Mouse (Mus musculus): ENCODE results near the gene Zfp454. TPM values are rescaled to one million over a fixed set of nuclear protein-coding genes. Genes with fewer than 3 reads are reported as not detected.

Gene Zfp454
- not detected in 2 replicates for polyA plus RNA-seq (2012; ENCODE audit: insufficient read depth, insufficient read length, missing spikeins)

DNA sequence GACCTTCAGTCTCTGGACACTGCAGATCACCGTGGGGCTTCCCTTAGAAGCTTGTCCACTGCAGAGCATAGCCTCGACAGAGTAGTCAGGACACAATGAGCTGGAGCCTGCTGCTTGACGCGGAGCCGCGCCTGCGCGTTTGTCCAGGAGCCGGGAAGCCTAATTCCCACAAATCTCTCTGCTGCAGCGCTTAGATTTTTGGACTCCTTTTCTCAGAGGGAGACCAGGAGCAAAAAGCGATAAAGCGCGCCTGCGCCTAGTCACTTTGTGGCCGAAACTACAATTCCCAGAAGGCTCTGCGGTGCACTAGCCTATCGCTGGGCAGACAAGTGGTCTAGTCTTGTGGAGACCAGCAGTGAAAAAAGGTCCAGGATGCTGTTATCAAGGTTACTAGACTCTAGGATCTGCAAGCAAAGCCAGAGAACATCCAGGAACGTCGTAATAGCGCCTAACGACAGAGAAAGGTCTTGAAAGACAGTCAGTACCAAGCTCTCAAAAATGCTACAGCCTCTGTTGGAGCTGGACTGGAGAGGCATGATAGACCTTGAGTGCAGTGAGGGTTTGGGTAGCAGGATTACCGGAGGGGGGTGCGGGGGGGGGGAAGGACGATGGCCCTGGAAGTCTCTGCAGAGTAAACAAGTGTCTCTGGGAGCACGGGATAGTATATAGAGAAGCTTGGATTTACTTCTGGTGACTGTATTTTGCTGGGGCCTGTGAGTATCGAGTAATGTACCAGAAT, at the start of gene Zfp454:
Zfp454 (minus strand) TSS at position 262 of the 739 bp plus-strand sequence.
- Histone ChIP-seq H3K27ac (ENCODE audit: insufficient read depth, low read depth, low read length) (no peak within 1 kb of the TSS), H3K4me3 (ENCODE audit: insufficient read depth, low read length) (peak within 1 kb of the TSS; percentile 51), H3K4me1 (ENCODE audit: control insufficient read depth, insufficient read depth, low read length) (no peaks in the 10 kb centered on the region)
- TF ChIP-seq POLR2A (IDR thresholded peaks at IDR 0.05; ENCODE audit: borderline replicate concordance, low read depth, low read length): no peak
- no peak for TF ChIP-seq CTCF (IDR thresholded peaks at IDR 0.05; ENCODE audit: low read depth, low read length)

DNA sequence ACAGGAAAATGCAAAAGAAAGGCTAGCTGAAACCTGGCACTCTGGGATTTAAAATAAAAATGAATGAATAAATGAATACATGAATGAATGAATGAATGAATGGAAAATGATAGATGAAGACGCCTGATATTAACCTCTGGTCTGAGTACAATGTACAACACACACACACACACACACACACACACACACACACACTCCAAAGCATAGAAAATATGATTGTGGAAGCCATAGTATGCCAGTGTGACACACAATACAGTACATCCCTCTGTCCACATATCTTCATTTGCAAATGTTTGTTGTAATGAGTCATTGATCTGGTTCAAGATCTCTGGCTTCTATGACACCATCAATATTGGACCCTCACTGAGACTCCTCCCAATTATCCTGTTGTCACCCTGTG, 44.6 kb upstream of the Zfp454 start:
- H3K27ac ChIP-seq (ENCODE audit: insufficient read depth, low read depth, low read length): no peak overlapping the region

DNA sequence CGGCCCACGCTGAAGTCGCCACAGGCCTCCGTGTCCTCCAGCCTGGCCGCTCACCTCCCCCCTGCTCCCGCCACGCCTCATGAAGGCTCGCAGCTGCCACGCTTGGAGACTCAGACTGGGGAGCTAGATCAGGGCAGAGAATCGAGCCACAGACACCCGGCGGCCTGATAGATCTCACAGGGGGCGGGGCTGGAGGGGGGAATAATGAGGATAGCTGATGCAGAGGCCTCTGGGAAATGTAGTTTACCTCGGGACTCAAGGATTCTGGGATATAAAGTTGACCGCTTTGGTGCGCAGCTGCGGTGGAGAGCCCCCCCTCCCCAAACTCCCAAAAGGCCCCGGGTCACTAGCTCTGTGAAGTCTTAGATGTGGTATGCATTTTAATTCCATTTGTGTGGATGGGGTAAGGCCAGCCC, 44.0 kb upstream of the Zfp454 start, which contains the start of gene Zfp354b:
Zfp354b (minus strand) TSS at position 183 of the 416 bp plus-strand sequence.
- Histone ChIP-seq H3K4me3 (ENCODE audit: insufficient read depth, low read length) (peak within 1 kb of the TSS; percentile 84), H3K4me1 (ENCODE audit: control insufficient read depth, insufficient read depth, low read length) (0 out of 2 replicates have a peak, but pooled peaks cover 3% of the 10 kb centered on the region), H3K27ac (ENCODE audit: insufficient read depth, low read depth, low read length) (no peak within 1 kb of the TSS)
- TF ChIP-seq CTCF (IDR thresholded peaks at IDR 0.05; ENCODE audit: low read depth, low read length): no peak
- TF ChIP-seq POLR2A (IDR thresholded peaks at IDR 0.05; ENCODE audit: borderline replicate concordance, low read depth, low read length): no peak

More for the DNA sequence above, 44.6 kb upstream of the Zfp454 start:
- Histone ChIP-seq H3K4me3 (ENCODE audit: insufficient read depth, low read length) (no peak overlapping the region), H3K4me1 (ENCODE audit: control insufficient read depth, insufficient read depth, low read length) (0 out of 2 replicates have a peak, but pooled peaks cover 3% of the 10 kb centered on the region)
- no peak for TF ChIP-seq POLR2A (IDR thresholded peaks at IDR 0.05; ENCODE audit: borderline replicate concordance, low read depth, low read length)
- no peak for TF ChIP-seq CTCF (IDR thresholded peaks at IDR 0.05; ENCODE audit: low read depth, low read length)

DNA sequence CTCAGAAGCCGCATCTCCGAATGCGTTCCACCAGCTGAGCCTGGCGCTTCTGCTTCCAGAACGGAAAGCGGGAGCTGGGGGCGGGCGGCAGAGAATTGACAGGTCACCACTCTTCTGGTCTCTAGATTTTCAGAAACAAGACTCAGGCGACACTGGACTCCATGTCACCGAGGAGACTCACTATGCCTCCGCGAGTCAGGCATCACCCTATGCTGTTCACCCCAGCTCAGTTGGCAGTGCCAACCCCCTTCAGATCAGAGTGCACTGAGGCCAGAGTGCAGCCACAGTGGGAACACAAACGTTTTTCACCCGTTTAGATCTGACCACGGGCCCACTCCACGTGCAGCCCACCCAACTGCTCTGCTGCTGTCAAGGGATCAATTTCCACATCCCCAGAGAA, 43.6 kb upstream of the Zfp454 start:
- TF ChIP-seq POLR2A (IDR thresholded peaks at IDR 0.05; ENCODE audit: borderline replicate concordance, low read depth, low read length): no peak
- TF ChIP-seq CTCF (IDR thresholded peaks at IDR 0.05; ENCODE audit: low read depth, low read length): no peak
- Histone ChIP-seq H3K27ac (ENCODE audit: insufficient read depth, low read depth, low read length) (no peak overlapping the region), H3K4me3 (ENCODE audit: insufficient read depth, low read length) (peak overlapping the region; percentile 84), H3K4me1 (ENCODE audit: control insufficient read depth, insufficient read depth, low read length) (0 out of 2 replicates have a peak, but pooled peaks cover 3% of the 10 kb centered on the region)

DNA sequence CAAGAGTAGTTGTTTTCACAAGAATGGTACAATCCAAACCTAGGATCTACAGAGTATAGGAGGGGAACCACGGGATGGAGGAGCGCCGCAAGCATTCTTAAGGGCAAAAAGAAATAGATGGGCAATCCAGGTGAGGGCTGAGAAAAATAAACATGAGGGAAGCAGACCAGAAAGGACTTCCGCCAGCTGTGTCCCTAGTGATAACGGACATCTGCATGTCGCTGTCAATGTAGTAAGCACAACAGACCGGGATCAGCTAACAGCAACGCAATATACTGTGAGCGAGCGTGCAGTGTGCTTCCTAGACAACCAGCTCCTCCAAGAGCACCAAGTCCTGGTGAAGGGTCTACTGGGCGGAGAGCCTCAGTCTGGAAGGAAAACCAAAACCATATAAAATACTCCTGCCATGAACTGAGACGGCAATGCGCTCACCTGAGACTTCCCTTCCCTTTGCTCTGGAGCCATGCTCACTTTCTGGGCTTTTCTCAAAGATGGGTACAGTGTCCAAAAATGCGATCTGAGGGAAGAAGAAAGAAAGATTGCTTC, 43.1 kb upstream of the Zfp454 start:
- peak overlapping the region; percentile 84 for H3K4me3 ChIP-seq (ENCODE audit: insufficient read depth, low read length)
- 0 out of 2 replicates have a peak, but pooled peaks cover 3% of the 10 kb centered on the region for H3K4me1 ChIP-seq (ENCODE audit: control insufficient read depth, insufficient read depth, low read length)
- H3K27ac ChIP-seq (ENCODE audit: insufficient read depth, low read depth, low read length): no peak overlapping the region
- no peak for TF ChIP-seq CTCF (IDR thresholded peaks at IDR 0.05; ENCODE audit: low read depth, low read length)
- TF ChIP-seq POLR2A (IDR thresholded peaks at IDR 0.05; ENCODE audit: borderline replicate concordance, low read depth, low read length): no peak

DNA sequence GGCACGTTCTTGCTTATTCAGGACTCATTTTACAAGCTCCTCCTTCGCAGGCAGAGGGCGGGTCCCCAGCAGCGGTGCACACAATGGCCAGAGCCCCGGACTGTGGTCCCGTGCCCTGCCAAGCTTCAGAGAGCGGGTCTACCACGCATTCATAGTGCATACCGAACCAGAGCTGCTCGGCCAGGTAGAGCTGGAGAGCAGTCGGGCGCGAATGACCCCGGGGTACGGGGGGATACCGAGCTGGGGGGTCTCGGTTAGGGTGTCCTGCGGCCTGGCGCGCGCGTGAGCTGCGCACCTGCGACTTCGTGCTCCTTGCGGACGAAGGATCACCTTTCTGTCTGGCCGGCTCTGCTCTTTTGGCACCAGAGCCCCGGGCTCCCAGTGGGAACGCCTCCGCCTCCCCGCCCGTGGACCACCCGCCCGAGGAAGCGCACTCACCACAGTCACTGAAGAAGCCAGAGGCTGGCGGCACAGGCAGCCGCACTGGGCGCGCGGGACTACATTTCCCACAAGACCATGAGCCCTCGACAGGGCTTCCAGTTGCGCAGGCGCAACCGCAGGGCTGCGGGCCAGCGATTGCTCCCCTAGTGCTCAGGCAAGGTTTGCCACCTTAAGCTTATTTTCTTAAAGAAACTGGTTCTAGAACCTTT, 28.3 kb upstream of the Zfp454 start, which contains the start of gene Zfp2:
Zfp2 (minus strand) TSS at position 495 of the 650 bp plus-strand sequence.
- no peak within 1 kb of the TSS for H3K27ac ChIP-seq (ENCODE audit: insufficient read depth, low read depth, low read length)
- TF ChIP-seq CTCF (IDR thresholded peaks at IDR 0.05; ENCODE audit: low read depth, low read length): no peak
- no peak for TF ChIP-seq POLR2A (IDR thresholded peaks at IDR 0.05; ENCODE audit: borderline replicate concordance, low read depth, low read length)

DNA sequence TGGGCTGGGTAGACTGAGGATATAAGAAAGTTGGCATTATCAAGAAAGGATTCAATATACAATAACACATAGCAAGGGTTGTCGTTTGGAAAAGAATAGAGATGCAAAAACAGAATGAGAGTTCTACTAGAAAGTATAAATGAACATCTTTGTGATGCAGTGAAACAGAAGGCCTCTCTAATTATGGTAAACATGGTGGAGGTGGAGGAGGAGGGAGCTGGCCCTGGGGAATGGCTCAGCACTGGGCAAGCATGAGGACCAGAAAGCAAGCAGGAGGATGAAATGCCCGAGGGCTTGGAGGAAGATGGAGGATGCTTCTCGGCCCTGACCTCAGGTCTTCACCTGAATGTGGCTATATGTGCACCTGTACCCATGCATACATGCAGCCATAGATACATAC, 27.0 kb upstream of the Zfp454 start:
- TF ChIP-seq POLR2A (IDR thresholded peaks at IDR 0.05; ENCODE audit: borderline replicate concordance, low read depth, low read length): no peak
- no peak for TF ChIP-seq CTCF (IDR thresholded peaks at IDR 0.05; ENCODE audit: low read depth, low read length)
- H3K4me3 ChIP-seq (ENCODE audit: insufficient read depth, low read length): no peak overlapping the region
- no peaks in the 10 kb centered on the region for H3K4me1 ChIP-seq (ENCODE audit: control insufficient read depth, insufficient read depth, low read length)
- H3K27ac ChIP-seq (ENCODE audit: insufficient read depth, low read depth, low read length): no peak overlapping the region

More for the DNA sequence above, 28.3 kb upstream of the Zfp454 start, which contains the start of gene Zfp2:
- Histone ChIP-seq H3K4me3 (ENCODE audit: insufficient read depth, low read length) (peak within 1 kb of the TSS; percentile 73), H3K4me1 (ENCODE audit: control insufficient read depth, insufficient read depth, low read length) (no peaks in the 10 kb centered on the region)

DNA sequence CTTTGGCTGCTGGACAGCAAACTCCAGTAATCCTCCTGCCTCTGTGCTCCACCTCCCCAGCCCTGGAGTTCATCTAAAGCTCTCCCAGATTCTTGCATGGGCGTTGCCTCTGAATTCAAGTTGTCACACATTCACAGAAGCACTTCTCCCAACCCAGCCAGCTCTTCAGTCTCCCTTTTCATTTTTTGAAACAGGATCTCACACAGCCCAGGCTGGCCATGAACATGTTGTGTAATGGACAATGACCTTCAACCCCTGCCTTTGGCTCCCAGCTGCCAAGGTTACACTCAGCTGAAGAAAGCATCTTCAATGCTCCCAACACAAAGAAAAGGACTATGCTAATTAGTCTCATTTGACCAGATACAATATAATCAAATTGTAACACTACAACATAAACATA, 25.9 kb upstream of the Zfp454 start:
- Histone ChIP-seq H3K4me3 (ENCODE audit: insufficient read depth, low read length) (no peak overlapping the region), H3K4me1 (ENCODE audit: control insufficient read depth, insufficient read depth, low read length) (no peaks in the 10 kb centered on the region), H3K27ac (ENCODE audit: insufficient read depth, low read depth, low read length) (no peak overlapping the region)
- TF ChIP-seq CTCF (IDR thresholded peaks at IDR 0.05; ENCODE audit: low read depth, low read length) (no peak), POLR2A (IDR thresholded peaks at IDR 0.05; ENCODE audit: borderline replicate concordance, low read depth, low read length) (no peak)

DNA sequence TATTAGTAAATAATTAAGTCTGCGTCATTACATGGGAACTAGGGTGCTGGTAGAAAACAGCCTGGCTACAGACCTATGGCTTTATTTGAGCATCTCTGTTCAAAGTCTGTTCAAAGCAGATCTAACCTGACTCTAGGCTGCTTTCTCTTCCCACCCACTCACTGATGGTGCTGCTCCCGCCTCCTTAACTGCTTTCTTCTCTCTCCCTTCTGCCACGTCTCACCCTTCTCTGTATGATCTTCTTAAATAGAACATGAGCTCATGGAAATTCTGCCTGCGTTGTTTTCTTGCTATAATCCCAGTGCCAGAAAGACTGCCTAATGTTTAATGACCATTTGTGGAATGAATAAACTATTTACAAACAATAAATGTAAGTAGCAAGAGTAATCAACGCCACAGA, 20.7 kb upstream of the Zfp454 start:
- TF ChIP-seq POLR2A (IDR thresholded peaks at IDR 0.05; ENCODE audit: borderline replicate concordance, low read depth, low read length): no peak
- TF ChIP-seq CTCF (IDR thresholded peaks at IDR 0.05; ENCODE audit: low read depth, low read length): no peak
- H3K4me1 ChIP-seq (ENCODE audit: control insufficient read depth, insufficient read depth, low read length): no peaks in the 10 kb centered on the region
- no peak overlapping the region for H3K4me3 ChIP-seq (ENCODE audit: insufficient read depth, low read length)
- no peak overlapping the region for H3K27ac ChIP-seq (ENCODE audit: insufficient read depth, low read depth, low read length)
